Mouse (Mus musculus) spleen, adult 2 months (tissue): ENCODE measurements around the gene Ube2s.

Experiments used
- CTCF ChIP-seq: fragments of 200-500 bp; IDR thresholded peaks from 2 replicates; pipeline ENCODE4 v1.5.1; 2011; ENCODE audit warnings: mild to moderate bottlenecking, inconsistent platforms; ENCODE audit not compliant: insufficient read depth, insufficient read length, insufficient replicate concordance; ENCODE audit errors: extremely low read depth
- POLR2A ChIP-seq: fragments of 200-500 bp; IDR thresholded peaks from 2 replicates; pipeline ENCODE4 v1.6.1; 2011; ENCODE audit warnings: low read depth, low read length, inconsistent platforms

GRCm38 (mm10) chr7:4842077-4842476 lies 29.7 kb upstream of the Ube2s start:
- TF ChIP-seq CTCF (no peak), POLR2A (no peak)
